ENCODE assay signal across 22 mouse cellular contexts in the genomic region with DNA sequence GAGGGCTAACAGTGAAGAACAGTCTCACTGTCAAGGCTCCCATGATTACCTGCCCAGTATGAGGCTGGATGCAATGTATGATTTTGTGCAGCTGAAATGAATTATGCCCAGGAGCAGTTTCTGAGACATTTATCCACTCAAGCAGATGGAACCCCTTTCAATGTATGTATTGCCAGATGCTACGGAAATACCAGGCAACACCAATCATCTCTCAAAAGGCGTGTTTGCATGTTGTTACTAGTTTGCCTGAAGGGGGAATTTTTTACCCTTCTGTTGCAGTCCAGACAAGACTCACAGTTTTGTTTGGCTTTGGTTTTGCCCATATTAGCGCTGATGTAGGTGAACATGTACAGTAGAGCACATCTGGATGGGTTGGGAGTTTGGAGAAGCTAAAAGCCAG. TPM values are rescaled to one million over a fixed set of nuclear protein-coding genes. Genes with fewer than 3 reads are reported as not detected.
"Had no signal": no experiment of that assay in that cellular context is flagged by ENCODE, and none has a peak within 500 bp of the region (broad histone marks: within the 10 kb centered on the region; RNA-seq: fewer than 3 reads in every experiment).

No protein-coding gene starts in this region.

- DNase-seq: kidney, adult 18-20 months; kidney, postnatal 36 days; layer of hippocampus, postnatal 36 days; liver, embryonic 13.5 days; lung, adult 2 months; lung, postnatal 14 days; right cerebral cortex, postnatal 4 days; thymus, adult 2 months; thymus, postnatal 14 days; thymus, postnatal 4 days had no signal

- H3K4me2 ChIP-seq: limb, embryonic 13.5 days; liver, embryonic 13.5 days; midbrain, embryonic 12.5 days; midbrain, embryonic 15.5 days; neural tube, embryonic 13.5 days had no signal

- ATAC-seq: midbrain, embryonic 15.5 days had no signal

- H3K9ac ChIP-seq: limb, embryonic 13.5 days; liver, embryonic 13.5 days; midbrain, embryonic 12.5 days; midbrain, embryonic 15.5 days; neural tube, embryonic 13.5 days had no signal

- H3K36me3 ChIP-seq: liver, embryonic 13.5 days; midbrain, embryonic 12.5 days; midbrain, embryonic 15.5 days had no signal

- H3K4me1 ChIP-seq: limb, embryonic 13.5 days; midbrain, embryonic 12.5 days; midbrain, embryonic 15.5 days had no signal

- H3K4me3 ChIP-seq: left cerebral cortex, adult 2 months; limb, embryonic 13.5 days; liver, embryonic 13.5 days; midbrain, embryonic 12.5 days; midbrain, embryonic 15.5 days; neural tube, embryonic 13.5 days had no signal

- H3K27ac ChIP-seq: kidney, postnatal 0 days; left cerebral cortex, adult 2 months; limb, embryonic 13.5 days; liver, embryonic 13.5 days; macrophage; midbrain, embryonic 12.5 days; midbrain, embryonic 15.5 days; neural tube, embryonic 13.5 days; stomach, postnatal 0 days had no signal

- H3K9me3 ChIP-seq: limb, embryonic 13.5 days; liver, embryonic 13.5 days; midbrain, embryonic 12.5 days; midbrain, embryonic 15.5 days; neural tube, embryonic 13.5 days had no signal

- H3K27me3 ChIP-seq: limb, embryonic 13.5 days; liver, embryonic 13.5 days; midbrain, embryonic 12.5 days; midbrain, embryonic 15.5 days; neural tube, embryonic 13.5 days had no signal

RNA-seq across cellular contexts. Expression of a gene that starts 58.1 kb away (rescaled TPM):
- total RNA-seq: liver, adult 2 months; megakaryocyte, adult 5-6 weeks; neutrophil, adult 5-6 weeks had no signal
- polyA plus RNA-seq: liver, adult 2 months; liver, embryonic 13.5 days; liver, embryonic 16.5 days; macrophage had no signal
